Mouse (Mus musculus) liver, embryonic 14.5 days (tissue): ENCODE data around the gene Gm20431.

Source experiments
- CTCF ChIP-seq: IDR thresholded peaks from 2 replicates; pipeline ENCODE4 v1.5.1; 2016; ENCODE audit warnings: antibody characterized with exemption, low read depth, control low read depth
- EP300 ChIP-seq: IDR thresholded peaks from 2 replicates; pipeline ENCODE4 v1.6.1; 2016; ENCODE audit warnings: antibody characterized with exemption, low read depth

DNA sequence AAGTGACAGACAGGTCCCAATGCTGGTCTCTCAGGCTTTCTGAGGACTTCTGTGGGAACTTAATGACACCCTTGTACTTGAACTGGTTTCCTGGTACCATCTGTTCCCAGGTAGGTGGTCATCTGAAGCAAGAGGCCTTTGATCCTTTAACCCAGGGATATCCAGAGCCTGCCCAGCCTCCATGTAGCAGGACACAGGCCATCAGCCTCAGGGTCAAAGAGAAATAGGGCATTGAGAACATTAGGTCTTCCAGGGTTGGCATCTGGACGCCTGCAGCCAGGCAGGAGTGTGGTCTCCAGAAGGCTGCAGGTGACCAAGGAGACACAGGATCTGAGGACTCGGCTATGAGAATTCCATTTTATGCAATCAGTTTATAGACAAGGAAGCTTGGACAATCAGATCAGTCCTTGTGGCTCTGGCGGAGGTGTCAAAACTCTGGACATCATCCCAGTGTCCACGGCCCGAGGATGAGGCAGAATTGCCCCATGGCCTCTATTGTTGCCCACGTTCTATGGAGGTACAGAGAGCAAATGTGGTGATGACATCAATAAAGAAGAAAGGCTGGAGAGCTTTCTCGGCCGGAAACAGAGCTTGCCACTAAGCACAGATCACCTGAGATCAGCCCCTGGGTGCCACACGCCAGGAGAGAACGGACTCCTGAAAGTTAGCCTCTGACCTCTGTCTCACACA, 6.2 kb downstream of the Gm20431 start:
- TF ChIP-seq EP300 (no peak), CTCF (no peak)
